Mouse (Mus musculus) bone marrow, adult 2 months (tissue): ENCODE measurements around the gene Trim38.

Experiments used
- CTCF ChIP-seq: fragments of 200-500 bp; IDR thresholded peaks from 2 replicates; pipeline ENCODE4 v1.5.1; 2011; ENCODE audit warnings: low read length, control low read depth; ENCODE audit not compliant: control insufficient read depth, insufficient read depth
- POLR2A ChIP-seq: fragments of 200-500 bp; IDR thresholded peaks from 2 replicates; pipeline ENCODE4 v1.6.1; 2011; ENCODE audit warnings: low read depth, mild to moderate bottlenecking, control low read depth, low read length, borderline replicate concordance; ENCODE audit not compliant: control insufficient read depth

DNA sequence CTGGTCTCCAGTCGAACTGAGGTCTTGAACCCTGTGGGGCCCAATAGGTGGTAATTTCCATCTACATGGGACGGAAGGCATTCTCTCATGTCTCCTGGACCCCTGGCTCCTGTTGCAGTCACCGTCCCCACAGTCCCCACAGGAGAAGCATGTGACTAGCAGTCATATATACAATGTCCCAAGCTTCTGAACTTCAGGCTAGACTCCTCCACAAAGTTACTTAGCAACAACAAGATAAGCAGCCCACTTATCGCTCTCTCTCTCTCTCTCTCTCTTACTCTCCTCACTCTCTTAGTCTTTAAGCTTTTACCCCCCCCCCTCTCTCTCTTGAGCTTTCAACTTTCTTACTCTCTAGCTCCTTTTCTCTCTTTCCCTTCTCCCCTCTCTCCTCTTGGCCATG, 45.5 kb upstream of the Trim38 start:
- TF ChIP-seq CTCF (no peak), POLR2A (no peak)
